In genomic region chr10:58610484-58611261, GRCm38 (mm10) we compare ENCODE assay signal across 14 mouse cellular contexts.
DNase-seq lines count a peak whose midpoint lies in the region; ATAC-seq and TF ChIP-seq lines count a peak whose summit lies in the region.
"Had no signal": no experiment of that assay in that cellular context is flagged by ENCODE, and none has a peak within 500 bp of the region (broad histone marks: within the 10 kb centered on the region; RNA-seq: fewer than 3 reads in every experiment).

No protein-coding gene starts in this region.

- no peak overlapping the region for H3K4me2 ChIP-seq in heart, embryonic 12.5 days

- H3K27ac ChIP-seq in heart, adult 2 months: peak overlapping the region; percentile 56
- no peak overlapping the region for H3K27ac ChIP-seq in heart, embryonic 12.5 days (ENCODE audit: poor library complexity, severe bottlenecking)
- H3K27ac ChIP-seq in brown adipose tissue, adult 24 weeks (replicated peaks; ENCODE audit: low read depth, low read length): peak overlapping the region; percentile 73
- H3K27ac ChIP-seq: midbrain, embryonic 10.5 days had no signal

- intact Hi-C loops in heart, adult 2 months (cut with DNase I): no loop called here

- H3K36me3 ChIP-seq in heart, adult 2 months (ENCODE audit: control insufficient read depth, insufficient read depth, low read length): no peaks in the 10 kb centered on the region
- no peaks in the 10 kb centered on the region for H3K36me3 ChIP-seq in heart, embryonic 12.5 days
- H3K36me3 ChIP-seq: midbrain, embryonic 10.5 days had no signal

- peak; percentile 33 to 49 for DNase-seq in heart, adult 2 months
- DNase-seq in lung, adult 2 months: peak; percentile 20
- no peak for DNase-seq in lung, postnatal 4 days
- peak; percentile 64 for DNase-seq in skeletal muscle tissue, adult 2 months (ENCODE audit: low read depth, low spot score)
- DNase-seq in urinary bladder, adult 2 months (ENCODE audit: low spot score): no peak
- DNase-seq: cerebellum, adult 11-12 months; embryo, embryonic 11 days; right cerebral cortex, postnatal 25 days; thymus, postnatal 36 days had no signal

- no peaks in the 10 kb centered on the region for H3K27me3 ChIP-seq in heart, adult 2 months (ENCODE audit: control insufficient read depth, insufficient read depth, low read length)
- peaks cover 2% of the 10 kb centered on the region; the same call in 1 of the 2 replicates for H3K27me3 ChIP-seq in heart, embryonic 12.5 days (replicated peaks)

- no peaks in the 10 kb centered on the region for H3K9me3 ChIP-seq in heart, embryonic 12.5 days (replicated peaks)
- H3K9me3 ChIP-seq: midbrain, embryonic 10.5 days had no signal

- peaks cover 2% of the 10 kb centered on the region for H3K4me1 ChIP-seq in heart, adult 2 months (ENCODE audit: control insufficient read depth, insufficient read depth, low read length)
- no peaks in the 10 kb centered on the region for H3K4me1 ChIP-seq in heart, embryonic 12.5 days (replicated peaks)
- H3K4me1 ChIP-seq in lung, adult 2 months (ENCODE audit: control insufficient read depth, insufficient read depth, low read length): peaks cover 5% of the 10 kb centered on the region
- H3K4me1 ChIP-seq in brown adipose tissue, adult 24 weeks (ENCODE audit: control insufficient read depth, insufficient read depth, insufficient read length, low read length): peaks cover 9% of the 10 kb centered on the region
- H3K4me1 ChIP-seq: midbrain, embryonic 10.5 days had no signal

- no peak for ATAC-seq in heart, embryonic 12.5 days (ENCODE audit: insufficient number of reproducible peaks, low FRiP score)
- ATAC-seq: intestine, embryonic 16.5 days had no signal

- no peak for TF ChIP-seq POLR2A in heart, adult 2 months (IDR thresholded peaks at IDR 0.05; ENCODE audit: insufficient read depth, low read depth, low read length)
- TF ChIP-seq POLR2A in lung, adult 2 months (IDR thresholded peaks at IDR 0.05; ENCODE audit: borderline replicate concordance, extremely low read depth, low read depth, low read length): no peak

- no peak for TF ChIP-seq CTCF in heart, adult 2 months (IDR thresholded peaks at IDR 0.05)
- no peak for TF ChIP-seq CTCF in lung, adult 2 months (IDR thresholded peaks at IDR 0.05; ENCODE audit: insufficient read depth, low read length)

- TF ChIP-seq EP300 in heart, adult 2 months (IDR thresholded peaks at IDR 0.05; ENCODE audit: insufficient read depth, low read depth, low read length): peak; percentile 51; the same call in 1 of the 2 replicates

- H3K9ac ChIP-seq in heart, adult 2 months (ENCODE audit: low read depth, low read length): no peak overlapping the region
- no peak overlapping the region for H3K9ac ChIP-seq in heart, embryonic 12.5 days

- 49% methylated on average over 7 of the region's 7 CpGs for WGBS in heart, adult 2 months
- 79% methylated on average over 7 of the region's 7 CpGs for WGBS in heart, embryonic 12.5 days
- 65% methylated on average over 7 of the region's 7 CpGs for WGBS in lung, adult 2 months

- H3K4me3 ChIP-seq in heart, adult 2 months: no peak overlapping the region
- H3K4me3 ChIP-seq in heart, embryonic 12.5 days: no peak overlapping the region
- H3K4me3 ChIP-seq in lung, adult 2 months (replicated peaks; ENCODE audit: extremely low read depth, low read depth, low read length): no peak overlapping the region
- no peak overlapping the region for H3K4me3 ChIP-seq in brown adipose tissue, adult 24 weeks (ENCODE audit: insufficient read depth, low read depth, low read length)
- H3K4me3 ChIP-seq: midbrain, embryonic 10.5 days; myocyte had no signal

- H3K79me2 ChIP-seq in heart, adult 2 months (replicated peaks; ENCODE audit: control insufficient read depth, insufficient read depth, low read length): no peaks in the 10 kb centered on the region

Comparison
In these comparisons a context has a peak if more than half of its experiments do, and no peak if none do; other contexts are left out.
1. DNase-seq: peak in heart, adult 2 months (2 of 2), lung, adult 2 months (single experiment) and skeletal muscle tissue, adult 2 months (single experiment); none in lung, postnatal 4 days (0 of 2) and urinary bladder, adult 2 months (single experiment).